In the genomic region with DNA sequence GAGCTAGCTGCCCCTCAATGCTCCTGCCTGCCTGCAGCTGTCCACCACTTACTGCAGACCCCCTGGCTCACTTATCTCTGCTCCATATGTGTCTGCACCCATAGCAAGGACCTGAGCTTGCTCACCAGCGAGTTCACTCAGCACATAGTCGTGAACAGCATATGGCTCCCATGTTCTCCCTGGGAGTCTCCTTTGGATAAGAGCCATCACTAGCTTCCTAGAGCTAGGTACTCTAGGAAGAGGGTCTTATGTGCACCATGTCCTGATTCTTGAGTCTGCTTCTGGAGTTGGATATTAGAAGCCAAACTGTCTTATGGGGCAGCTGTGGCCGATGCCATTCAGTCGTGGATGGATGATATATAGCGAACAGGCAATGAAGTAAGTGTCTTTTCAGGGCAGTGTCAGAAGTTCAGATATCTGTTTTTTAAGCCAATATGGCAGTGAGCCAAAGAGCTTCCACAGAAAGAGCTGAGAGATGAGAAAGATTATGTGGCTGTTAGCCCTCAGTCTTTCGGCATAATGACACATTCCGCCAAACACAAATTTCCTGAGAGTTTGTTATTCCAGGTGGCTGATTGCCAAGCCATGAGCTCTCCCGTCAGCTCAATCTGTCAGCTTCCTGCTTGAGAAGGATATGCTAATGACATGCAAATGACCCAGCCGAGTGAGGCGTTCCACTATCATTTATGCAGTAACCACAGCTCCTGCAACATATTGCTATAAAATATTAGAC, we compare ENCODE assay signal across 9 mouse cellular contexts.
A peak's percentile ranks its signal among the peaks of the same experiment; 100 is the strongest.
DNase-seq lines count a peak whose midpoint lies in the region; ATAC-seq lines count a peak whose summit lies in the region.
"Had no signal": no experiment of that assay in that cellular context is flagged by ENCODE, and none has a peak within 500 bp of the region (broad histone marks: within the 10 kb centered on the region; RNA-seq: fewer than 3 reads in every experiment).

No protein-coding gene starts in this region.

- H3K27me3 ChIP-seq in heart, embryonic 12.5 days (replicated peaks) = no peaks in the 10 kb centered on the region
- no peaks in the 10 kb centered on the region for H3K27me3 ChIP-seq in liver, embryonic 12.5 days (replicated peaks)

- no peak overlapping the region for H3K27ac ChIP-seq in heart, embryonic 12.5 days (ENCODE audit: poor library complexity, severe bottlenecking)
- no peak overlapping the region for H3K27ac ChIP-seq in liver, embryonic 12.5 days

- intact Hi-C loops in heart, postnatal 25 days (cut with DNase I) = no loop called here

- peaks cover 15% of the 10 kb centered on the region for H3K4me1 ChIP-seq in heart, embryonic 12.5 days (replicated peaks)
- H3K4me1 ChIP-seq in liver, embryonic 12.5 days = no peaks in the 10 kb centered on the region

- WGBS in heart, embryonic 12.5 days = 34% methylated on average over 10 of the region's 10 CpGs
- 41% methylated on average over 10 of the region's 10 CpGs for WGBS in liver, embryonic 12.5 days (ENCODE audit: insufficient replicate concordance)

- no peaks in the 10 kb centered on the region for H3K9me3 ChIP-seq in heart, embryonic 12.5 days (replicated peaks)
- no peaks in the 10 kb centered on the region for H3K9me3 ChIP-seq in liver, embryonic 12.5 days (replicated peaks)

- no peak; the same call in 1 of the 2 replicates for ATAC-seq in heart, embryonic 12.5 days (ENCODE audit: insufficient number of reproducible peaks, low FRiP score)
- no peak for ATAC-seq in monocyte, adult 5-6 weeks (replicated peaks; ENCODE audit: insufficient number of reproducible peaks, low FRiP score, low TSS enrichment, poor library complexity, severe bottlenecking)
- no peak for ATAC-seq in liver, embryonic 12.5 days

- H3K9ac ChIP-seq in heart, embryonic 12.5 days = no peak overlapping the region
- H3K9ac ChIP-seq in liver, embryonic 12.5 days = no peak overlapping the region

- H3K4me3 ChIP-seq in heart, embryonic 12.5 days = no peak overlapping the region
- no peak overlapping the region for H3K4me3 ChIP-seq in liver, embryonic 12.5 days
- H3K4me3 ChIP-seq: erythroblast, embryonic 14.5 days had no signal

- peak; percentile 91 for DNase-seq in heart, adult 11 months
- DNase-seq in heart, postnatal 25 days (ENCODE audit: low spot score) = no peak
- DNase-seq in cerebellum, adult 8-10 months = peak; percentile 64
- DNase-seq in kidney, postnatal 10 days = peak; percentile 76
- DNase-seq in lung, postnatal 36 days = peak; percentile 67

- H3K36me3 ChIP-seq in heart, embryonic 12.5 days = no peaks in the 10 kb centered on the region
- H3K36me3 ChIP-seq in liver, embryonic 12.5 days = no peaks in the 10 kb centered on the region

- peak overlapping the region; percentile 22; the same call in 1 of the 2 replicates for H3K4me2 ChIP-seq in heart, embryonic 12.5 days
- no peak overlapping the region for H3K4me2 ChIP-seq in liver, embryonic 12.5 days
